Mouse (Mus musculus): ENCODE results near the gene Gm3448.
A peak's percentile ranks its signal among the peaks of the same experiment; 100 is the strongest.
"Not testable (repeated sequence)": the region's sequence is repeated elsewhere in the genome, so short reads cannot be mapped to it uniquely, and the experiment has no call there.

Gm3448 gene

GRCm38 (mm10) chr17:15041175-15041729 lies at the start of gene Gm3448, which contains the start of the genes Ermard and Tcte3:
TSS of gene Gm3448 (minus strand) at chr17:15041537.
TSS of gene Ermard (plus strand) at chr17:15041208.
TSS of gene Tcte3 (minus strand) at chr17:15041488.
- DNase-seq (ENCODE audit: low read depth, low spot score): not testable (repeated sequence)

GRCm38 (mm10) chr17:15088591-15089001 lies 47.3 kb upstream of the Gm3448 start:
- peak; percentile 73 for DNase-seq (ENCODE audit: low read depth, low spot score)

- peak; percentile 27 for DNase-seq (ENCODE audit: low read depth, low spot score)
Measured at GRCm38 (mm10) chr17:15088166-15088565, 46.8 kb upstream of the Gm3448 start.

- no peak for DNase-seq (ENCODE audit: low read depth, low spot score)
Measured at GRCm38 (mm10) chr17:15085006-15085405, 43.7 kb upstream of the Gm3448 start.

- DNase-seq (ENCODE audit: low read depth, low spot score): no peak
Measured at GRCm38 (mm10) chr17:15084226-15084848, 43.0 kb upstream of the Gm3448 start.

- no peak for DNase-seq (ENCODE audit: low read depth, low spot score)
Measured at GRCm38 (mm10) chr17:15077536-15077935, 36.2 kb upstream of the Gm3448 start.

GRCm38 (mm10) chr17:15075033-15075432 lies 33.7 kb upstream of the Gm3448 start:
- no peak for DNase-seq (ENCODE audit: low read depth, low spot score)

GRCm38 (mm10) chr17:15072211-15072610 lies 30.9 kb upstream of the Gm3448 start:
- DNase-seq (ENCODE audit: low read depth, low spot score): no peak

- peak; percentile 73 for DNase-seq (ENCODE audit: low read depth, low spot score)
Measured at GRCm38 (mm10) chr17:15069124-15069523, 27.8 kb upstream of the Gm3448 start.

GRCm38 (mm10) chr17:15068040-15068792 lies 26.9 kb upstream of the Gm3448 start:
- no peak for DNase-seq (ENCODE audit: low read depth, low spot score)

GRCm38 (mm10) chr17:15066911-15067310 lies 25.6 kb upstream of the Gm3448 start:
- DNase-seq (ENCODE audit: low read depth, low spot score): no peak

- DNase-seq (ENCODE audit: low read depth, low spot score): peak; percentile 27
Measured at GRCm38 (mm10) chr17:15066066-15066465, 24.7 kb upstream of the Gm3448 start.

GRCm38 (mm10) chr17:15065391-15066024 lies 24.2 kb upstream of the Gm3448 start:
- DNase-seq (ENCODE audit: low read depth, low spot score): peak; percentile 86

GRCm38 (mm10) chr17:15060356-15060755 lies 19.0 kb upstream of the Gm3448 start:
- DNase-seq (ENCODE audit: low read depth, low spot score): no peak

GRCm38 (mm10) chr17:15059646-15060045 lies 18.3 kb upstream of the Gm3448 start:
- no peak for DNase-seq (ENCODE audit: low read depth, low spot score)

- no peak for DNase-seq (ENCODE audit: low read depth, low spot score)
Measured at GRCm38 (mm10) chr17:15058161-15058591, 16.8 kb upstream of the Gm3448 start.

GRCm38 (mm10) chr17:15055925-15056324 lies 14.6 kb upstream of the Gm3448 start:
- peak; percentile 85 for DNase-seq (ENCODE audit: low read depth, low spot score)

GRCm38 (mm10) chr17:15053829-15054200 lies 12.5 kb upstream of the Gm3448 start:
- not testable (repeated sequence) for DNase-seq (ENCODE audit: low read depth, low spot score)

GRCm38 (mm10) chr17:15053183-15053828 lies 12.0 kb upstream of the Gm3448 start:
- DNase-seq (ENCODE audit: low read depth, low spot score): not testable (repeated sequence)

- DNase-seq (ENCODE audit: low read depth, low spot score): not testable (repeated sequence)
Measured at GRCm38 (mm10) chr17:15052766-15053165, 11.4 kb upstream of the Gm3448 start.

GRCm38 (mm10) chr17:15050338-15050737 lies 9.0 kb upstream of the Gm3448 start:
- DNase-seq (ENCODE audit: low read depth, low spot score): not testable (repeated sequence)

Data from brain, adult 2 months (tissue).